Mouse (Mus musculus): ENCODE data around the gene Prelp.
A peak's percentile ranks its signal among the peaks of the same experiment; 100 is the strongest.
"Not testable (repeated sequence)": the region's sequence is repeated elsewhere in the genome, so short reads cannot be mapped to it uniquely, and the experiment has no call there.

The Prelp gene

GRCm38 (mm10) chr1:133921304-133921751, at the start of gene Prelp:
Prelp (minus strand) TSS chr1:133921414.
- peak; percentile 69 to 86 for DNase-seq

- no peak for DNase-seq
Measured at GRCm38 (mm10) chr1:133969427-133969826, 48.2 kb upstream of the Prelp start.

GRCm38 (mm10) chr1:133968788-133969325, 47.6 kb upstream of the Prelp start:
- DNase-seq: no peak

GRCm38 (mm10) chr1:133967481-133968017, 46.3 kb upstream of the Prelp start:
- DNase-seq: no peak

DNA sequence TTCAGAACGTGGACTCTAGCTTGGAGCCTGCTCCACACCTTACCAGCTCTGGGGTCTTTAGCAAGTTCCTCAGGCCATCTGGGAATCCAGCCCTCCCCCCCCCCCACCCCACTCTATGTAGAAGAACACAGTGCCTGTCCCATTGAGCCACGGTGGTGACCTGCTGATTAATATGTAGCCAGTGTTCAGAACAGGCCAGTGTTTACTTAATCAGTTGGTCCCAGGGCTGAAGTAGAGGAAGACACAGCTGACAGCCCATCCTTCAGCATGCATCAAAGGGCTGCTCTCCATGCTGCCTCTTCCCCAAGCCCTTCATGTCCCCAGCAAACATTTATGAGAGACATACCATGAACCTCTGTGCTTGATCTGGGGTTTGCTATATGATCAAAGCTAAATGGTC, 44.8 kb upstream of the Prelp start:
- no peak for DNase-seq

- DNase-seq: peak in 1 of 2 experiments; percentile 43
Measured at GRCm38 (mm10) chr1:133965298-133965697, 44.1 kb upstream of the Prelp start.

- no peak for DNase-seq
Measured at GRCm38 (mm10) chr1:133964742-133965141, 43.5 kb upstream of the Prelp start.

DNA sequence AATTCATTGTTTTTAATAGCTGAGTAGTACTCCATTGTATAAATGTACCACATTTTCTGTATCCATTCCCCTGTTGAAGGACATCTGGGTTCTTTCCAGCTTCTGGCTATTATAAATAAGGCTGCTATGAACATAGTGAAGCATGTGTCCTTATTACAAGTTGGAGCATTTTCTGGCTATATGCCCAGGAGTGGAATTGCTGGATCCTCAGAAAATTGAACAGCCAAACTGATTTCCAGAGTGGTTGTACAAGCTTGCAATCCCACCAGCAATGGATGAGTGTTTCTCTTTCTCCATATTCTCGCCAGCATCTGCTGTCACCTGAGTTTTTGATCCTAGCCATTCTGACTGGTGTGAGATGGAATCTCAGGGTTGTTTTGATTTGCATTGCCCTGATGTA, 42.4 kb upstream of the Prelp start:
- not testable (repeated sequence) for DNase-seq

DNA sequence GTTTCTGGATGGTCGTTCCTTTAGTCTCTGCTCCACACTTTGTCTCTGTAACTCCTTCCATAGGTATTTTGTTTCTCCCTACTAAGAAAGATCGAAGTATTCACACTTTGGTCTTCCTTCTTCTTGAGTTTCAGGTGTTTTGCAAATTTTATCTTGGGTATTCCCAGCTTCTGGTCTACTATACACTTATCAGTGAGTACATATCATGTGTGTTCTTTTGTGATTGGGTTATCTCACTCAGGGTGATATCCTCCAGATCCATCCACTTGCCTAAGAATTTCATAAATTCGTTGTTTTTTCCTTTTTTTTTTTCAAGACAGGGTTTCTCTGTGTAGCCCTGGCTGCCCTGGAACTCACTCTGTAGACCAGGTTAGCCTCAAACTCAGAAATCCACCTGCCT, 41.9 kb upstream of the Prelp start:
- not testable (repeated sequence) for DNase-seq

GRCm38 (mm10) chr1:133961281-133962134, 40.3 kb upstream of the Prelp start:
- DNase-seq: peak; percentile 88 to 95

DNA sequence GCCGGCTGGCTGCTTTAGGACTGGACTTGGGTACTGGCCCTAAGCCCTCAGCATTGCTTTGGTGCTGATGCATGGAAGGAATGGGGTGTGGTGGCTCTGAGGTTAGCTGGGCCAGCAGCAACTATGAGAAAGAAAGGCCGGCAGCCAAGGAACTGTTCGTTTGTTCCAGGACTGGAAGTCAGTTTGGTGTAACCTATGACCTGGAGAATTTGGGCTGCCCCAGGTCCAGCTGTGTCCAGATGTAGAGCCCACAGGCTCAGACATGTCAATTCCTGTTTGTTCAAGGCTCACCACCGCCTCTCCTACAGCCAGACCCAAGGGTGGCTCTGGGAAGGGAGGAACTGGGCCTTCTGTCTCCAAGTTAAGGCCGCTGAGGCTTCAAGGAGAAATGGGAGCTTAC, 38.3 kb upstream of the Prelp start:
- DNase-seq: peak in 1 of 2 experiments; percentile 76

DNA sequence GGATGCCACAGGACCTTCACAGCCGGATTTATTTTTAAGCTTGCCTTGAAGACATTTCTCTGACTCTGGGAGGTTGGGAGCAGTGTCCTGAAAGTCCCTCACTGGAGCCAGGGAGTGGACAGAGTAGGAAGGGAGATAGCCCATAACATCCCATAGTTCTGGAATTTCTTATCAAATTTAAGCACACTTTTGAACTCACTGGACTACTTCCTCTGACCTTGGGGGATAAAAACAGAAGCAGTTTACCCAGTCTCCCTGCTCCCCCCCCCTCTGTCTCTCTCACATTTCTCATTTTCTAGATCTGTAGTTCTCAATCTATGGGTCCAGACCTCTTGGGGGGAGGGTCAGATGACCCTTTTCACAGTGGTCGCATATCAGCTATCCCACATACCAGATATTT, 32.8 kb upstream of the Prelp start:
- no peak for DNase-seq

GRCm38 (mm10) chr1:133953261-133953742, 32.1 kb upstream of the Prelp start:
- DNase-seq: peak in 1 of 2 experiments; percentile 34

DNA sequence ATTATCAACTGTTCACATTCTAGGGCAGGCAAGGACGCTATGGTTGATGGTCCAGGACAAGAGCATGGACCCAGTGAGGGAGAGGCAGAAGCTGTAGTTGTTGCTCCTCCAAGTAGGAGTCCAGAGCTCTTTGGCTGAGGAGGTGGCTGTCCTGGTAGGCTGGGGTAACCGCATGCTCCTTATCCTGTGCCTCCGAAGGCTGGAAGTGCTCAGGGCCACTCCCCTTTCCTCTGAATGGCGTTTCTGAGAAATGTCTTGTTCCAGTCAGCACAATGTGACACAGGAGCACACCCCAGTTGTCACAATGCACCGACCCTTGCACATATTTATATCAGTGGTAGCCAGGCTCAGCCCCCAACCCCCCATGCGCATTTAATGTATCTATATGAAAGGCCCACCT, 30.4 kb upstream of the Prelp start:
- DNase-seq: no peak

GRCm38 (mm10) chr1:133950061-133950782, 29.0 kb upstream of the Prelp start:
- DNase-seq: no peak

DNA sequence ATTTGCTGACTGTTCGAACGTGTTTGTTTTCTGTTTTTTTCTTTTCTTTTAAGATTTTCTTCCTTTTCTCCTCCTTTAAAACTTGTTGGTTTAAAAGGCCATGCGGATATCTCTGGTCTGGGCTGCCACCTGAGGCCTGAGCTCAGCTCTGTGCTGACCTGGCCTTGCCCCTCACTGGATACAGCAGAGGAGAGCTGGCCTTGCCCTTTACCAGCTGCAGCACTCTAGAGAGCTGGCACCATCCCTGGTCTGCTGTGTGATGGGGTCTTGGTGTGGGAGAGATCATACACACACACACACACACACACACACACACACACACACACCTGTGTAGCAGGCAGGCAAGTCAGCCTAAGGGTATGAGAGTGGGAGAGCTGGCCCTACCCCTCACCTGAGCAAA, 23.9 kb upstream of the Prelp start:
- no peak for DNase-seq

GRCm38 (mm10) chr1:133941904-133942303, 20.7 kb upstream of the Prelp start:
- DNase-seq: no peak

DNA sequence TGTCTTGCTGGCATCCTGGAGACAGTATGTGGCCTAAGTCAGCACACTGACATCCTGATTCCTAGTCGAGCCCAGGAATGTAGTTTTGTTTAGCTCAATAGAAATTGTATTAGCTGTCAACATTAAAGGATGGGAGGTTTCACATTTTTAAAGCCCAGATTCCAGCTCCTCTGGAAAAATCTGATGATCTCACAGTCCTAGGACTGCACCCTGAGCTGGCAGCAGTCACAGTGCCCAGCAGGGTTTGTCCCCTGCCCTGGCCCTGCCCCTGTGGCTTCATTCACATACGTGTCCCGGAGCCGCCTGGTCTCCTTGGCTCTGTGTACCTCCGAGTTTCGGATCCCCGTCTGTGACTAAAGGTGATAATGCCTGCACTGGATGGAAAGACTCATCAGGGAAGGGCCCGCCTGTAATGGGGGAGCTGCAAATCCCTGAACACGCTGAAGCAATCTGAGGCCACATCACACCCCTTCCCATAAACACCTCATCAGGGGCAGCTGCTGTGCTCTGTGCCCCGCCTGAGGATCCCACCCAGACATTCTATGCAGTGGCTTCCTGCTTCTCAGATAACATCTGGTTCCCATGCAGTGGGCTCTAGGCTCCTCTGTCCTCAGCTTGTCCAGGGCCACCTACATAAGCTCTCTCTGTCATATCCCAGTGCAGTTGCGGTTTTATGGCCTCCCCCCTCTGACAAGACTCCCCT, 20.1 kb upstream of the Prelp start:
- peak in 1 of 2 experiments; percentile 67 for DNase-seq

DNA sequence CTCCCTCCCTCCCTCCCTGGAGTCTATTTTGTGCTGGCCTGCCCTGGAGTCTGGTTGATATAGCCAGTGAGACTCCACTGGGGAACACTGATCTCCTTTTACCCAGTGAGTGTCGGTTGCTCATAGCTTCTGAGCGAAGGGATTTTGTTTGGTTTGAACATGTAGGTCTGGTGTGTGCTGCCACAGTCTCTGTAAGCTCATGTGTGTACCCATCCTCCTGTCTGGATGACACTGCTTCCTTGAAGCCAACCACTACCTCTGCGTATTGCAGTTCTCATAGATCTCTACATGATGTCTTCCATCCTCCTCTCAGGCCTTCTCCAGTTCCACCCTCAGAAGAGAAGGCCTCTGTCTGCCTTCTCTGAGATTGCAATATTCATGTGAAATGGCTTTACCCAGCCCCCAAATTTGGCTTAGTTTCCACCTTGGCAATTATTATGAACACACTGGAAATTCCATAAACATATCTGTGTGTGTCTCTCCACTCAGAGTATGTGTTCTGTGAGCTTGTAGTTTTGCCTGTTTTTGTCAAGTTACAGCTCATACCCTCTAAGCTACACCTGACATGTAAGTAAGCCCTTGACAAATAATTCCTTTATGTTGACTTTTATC, 19.4 kb upstream of the Prelp start:
- no peak for DNase-seq

DNA sequence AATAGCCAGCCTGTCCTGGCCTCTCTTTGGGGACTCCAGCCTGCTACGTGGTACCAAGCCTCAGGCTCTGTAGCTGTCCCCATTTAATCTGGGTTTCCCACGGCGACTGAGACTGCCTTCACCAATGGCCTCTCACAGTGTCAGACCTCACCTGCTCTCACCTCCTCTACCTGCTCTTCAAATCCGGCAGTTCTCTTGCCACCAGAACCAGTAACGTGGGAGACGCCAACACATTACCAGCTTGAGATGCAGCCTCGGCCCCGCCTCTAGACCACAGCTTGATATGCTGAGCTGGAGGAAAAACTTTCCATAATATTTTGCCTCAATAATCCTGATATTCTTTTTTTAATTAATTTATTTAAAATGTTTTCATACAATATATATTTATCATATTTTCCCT, 18.5 kb upstream of the Prelp start:
- DNase-seq: no peak

DNA sequence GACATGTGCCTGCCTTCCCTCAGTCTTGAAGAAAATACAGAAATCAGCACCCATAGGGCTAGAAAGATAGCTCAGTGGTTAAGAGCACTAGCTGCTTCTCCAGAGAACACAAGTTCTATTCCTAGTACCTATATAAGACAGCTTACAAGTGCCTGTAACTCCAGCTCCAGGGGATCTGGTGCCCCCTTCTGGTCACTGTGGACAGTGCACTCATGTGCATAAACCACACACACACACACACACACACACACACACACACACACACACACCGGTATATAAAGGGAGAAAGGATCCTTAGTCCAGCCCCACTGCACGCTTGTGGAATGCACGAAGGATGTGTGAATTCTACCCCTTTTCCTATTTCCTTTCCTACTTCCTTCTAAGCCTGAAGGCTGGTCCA, 15.0 kb upstream of the Prelp start:
- DNase-seq: no peak

GRCm38 (mm10) chr1:133934354-133934963, 13.2 kb upstream of the Prelp start:
- peak in 1 of 2 experiments; percentile 52 for DNase-seq
